Mouse (Mus musculus): Measurements from ENCODE around the gene Tmem132e.

GRCm38 (mm10) chr11:82476092-82476491 lies 87.4 kb downstream of the Tmem132e start:
- TF ChIP-seq POLR2A (IDR thresholded peaks at IDR 0.05; ENCODE audit: borderline replicate concordance, control insufficient read depth, low read depth, low read length) = no peak
- TF ChIP-seq CTCF (IDR thresholded peaks at IDR 0.05; ENCODE audit: control insufficient read depth, insufficient read depth, low read length) = no peak

All from bone marrow, adult 2 months (tissue).